Mouse (Mus musculus): Measurements from ENCODE around the gene Zpr1.

Zpr1 gene

DNA sequence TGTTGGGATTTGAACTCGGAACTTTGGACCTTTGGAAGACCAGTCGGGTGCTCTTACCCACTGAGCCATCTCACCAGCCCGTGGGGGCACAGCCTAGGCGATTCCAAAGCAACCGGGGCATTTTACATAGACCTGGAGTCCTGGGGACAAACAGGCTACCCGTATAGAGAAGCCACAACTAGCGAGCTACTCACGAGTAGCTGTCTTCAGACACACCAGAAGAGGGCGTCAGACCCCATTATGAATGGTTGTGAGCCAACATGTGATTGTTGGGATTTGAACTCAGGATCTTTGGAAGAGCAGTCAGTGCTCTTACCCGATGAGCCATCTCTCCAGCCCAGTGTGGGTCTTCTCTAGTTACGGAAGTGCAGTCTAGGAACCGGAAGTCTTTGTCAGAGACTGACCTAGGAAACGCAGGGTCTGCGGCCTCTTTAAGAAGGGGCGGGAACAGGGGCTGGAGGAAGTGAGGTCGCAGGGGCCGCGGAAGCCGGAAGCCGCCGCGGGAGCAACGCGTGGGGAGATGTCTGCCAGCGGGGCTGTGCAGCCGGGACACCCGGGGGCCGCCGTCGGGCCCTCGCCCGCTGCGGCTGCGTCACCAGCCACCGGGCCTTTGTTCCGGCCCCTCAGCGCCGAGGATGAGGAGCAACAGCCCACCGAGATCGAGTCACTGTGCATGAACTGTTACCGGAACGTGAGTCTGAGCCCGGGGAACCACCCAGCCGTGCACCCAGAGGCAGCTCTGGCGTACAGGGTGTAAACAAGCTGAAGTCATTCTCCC, at the start of gene Zpr1:
TSS of gene Zpr1 (plus strand) at position 388 of the 778 bp plus-strand sequence.
- DNase-seq (ENCODE audit: low spot score), result peak; percentile 90

DNA sequence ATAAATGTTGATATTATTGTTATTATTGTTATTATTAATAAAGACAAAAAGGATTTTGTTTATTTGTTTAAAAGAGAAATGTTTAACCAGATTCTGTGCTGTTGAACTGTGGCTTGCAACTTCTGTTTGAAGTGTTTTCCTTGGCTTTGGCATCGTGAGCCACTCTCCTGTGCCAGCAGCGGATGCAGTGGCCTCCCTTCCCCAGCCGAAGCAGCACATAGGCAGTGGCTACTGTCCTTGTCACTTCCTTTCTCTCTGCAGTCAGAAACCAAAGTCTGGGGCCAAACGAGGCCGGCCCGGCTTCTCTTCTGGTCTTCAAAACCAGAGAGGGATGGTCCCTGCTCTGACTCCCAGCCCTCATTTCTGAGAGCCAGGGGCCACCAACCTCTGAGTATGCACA, 49.8 kb upstream of the Zpr1 start:
- no peak for DNase-seq (ENCODE audit: low spot score)

DNA sequence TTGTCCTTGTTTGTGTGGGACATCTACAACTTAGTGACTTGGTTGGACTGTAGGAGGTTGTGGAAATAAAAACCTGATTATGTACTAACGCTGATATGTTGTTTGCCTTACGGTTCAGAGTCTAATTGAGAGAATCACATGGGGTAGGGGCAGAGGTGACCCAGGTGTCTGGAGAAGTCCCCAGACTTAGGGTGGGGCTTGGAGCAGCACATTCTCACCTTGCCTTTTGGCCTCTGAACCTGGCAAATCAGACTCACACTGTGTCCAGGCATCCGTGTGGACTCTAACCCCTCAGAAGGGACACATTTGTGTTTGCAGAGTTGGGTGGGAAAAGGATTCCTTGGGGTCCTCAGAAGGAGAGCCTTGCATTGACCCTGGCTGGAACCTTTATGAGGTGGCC, 48.8 kb upstream of the Zpr1 start:
- peak; percentile 85 for DNase-seq (ENCODE audit: low spot score)

DNA sequence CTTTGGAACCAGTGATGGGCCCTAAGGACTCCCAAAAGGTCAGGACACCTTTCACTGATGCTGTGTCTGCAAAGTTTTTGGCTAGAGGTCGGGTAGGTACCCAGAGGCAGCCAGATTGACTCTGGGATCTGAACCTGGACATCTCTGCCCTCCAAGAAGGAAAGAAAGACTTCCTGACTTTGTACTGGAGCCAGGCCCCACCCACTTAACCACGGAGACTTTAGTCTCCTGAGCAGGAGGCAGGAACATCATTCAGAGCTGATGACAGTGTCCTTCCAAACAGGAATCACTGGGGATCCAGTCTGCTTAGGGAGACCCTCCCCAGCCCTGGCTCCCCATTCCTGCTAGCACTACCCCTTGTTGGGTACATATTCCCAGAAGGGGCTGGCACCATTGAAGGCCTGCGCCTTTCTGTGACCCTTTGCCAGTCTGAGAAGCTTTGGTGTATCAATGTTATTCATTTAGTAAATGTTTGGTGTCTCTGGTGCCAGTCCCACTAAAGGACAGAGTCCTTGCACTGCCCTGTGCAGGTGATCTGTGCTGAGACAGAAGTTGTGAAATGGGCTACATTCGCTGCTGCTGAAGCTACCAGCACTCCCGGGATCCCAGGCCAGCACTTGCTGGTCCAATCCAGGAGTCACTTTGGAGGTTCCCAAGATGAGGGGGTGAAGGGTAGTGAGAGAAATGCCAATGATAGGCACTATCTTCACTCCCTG, 47.8 kb upstream of the Zpr1 start:
- no peak for DNase-seq (ENCODE audit: low spot score)

DNA sequence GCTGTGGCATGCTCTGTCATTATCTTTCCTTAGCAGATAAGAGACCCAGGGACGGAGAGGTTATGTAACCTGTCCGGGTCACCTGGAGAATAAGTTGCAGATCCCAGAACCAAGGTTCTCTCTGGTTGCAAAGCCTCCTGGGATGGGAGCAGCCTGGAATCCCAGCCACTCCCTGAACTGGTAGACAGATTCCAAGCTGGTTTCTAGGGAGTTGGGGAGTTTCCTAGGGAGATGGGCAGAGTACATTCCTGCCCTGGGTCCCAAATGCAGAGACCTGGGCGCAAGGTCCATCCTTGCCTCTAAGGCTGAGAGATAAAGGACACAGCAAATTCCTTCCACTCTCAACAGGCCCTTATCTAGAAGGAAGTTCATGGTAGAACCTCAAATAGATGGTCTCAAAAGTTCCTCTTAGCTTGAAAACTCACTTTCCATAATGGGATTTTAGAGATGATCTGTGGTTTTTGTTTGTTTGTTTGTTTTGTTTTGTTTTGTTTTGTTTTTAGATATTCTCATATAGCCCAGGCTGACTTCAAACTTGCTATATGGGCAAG, 45.7 kb upstream of the Zpr1 start:
- peak; percentile 68 for DNase-seq (ENCODE audit: low spot score)

DNA sequence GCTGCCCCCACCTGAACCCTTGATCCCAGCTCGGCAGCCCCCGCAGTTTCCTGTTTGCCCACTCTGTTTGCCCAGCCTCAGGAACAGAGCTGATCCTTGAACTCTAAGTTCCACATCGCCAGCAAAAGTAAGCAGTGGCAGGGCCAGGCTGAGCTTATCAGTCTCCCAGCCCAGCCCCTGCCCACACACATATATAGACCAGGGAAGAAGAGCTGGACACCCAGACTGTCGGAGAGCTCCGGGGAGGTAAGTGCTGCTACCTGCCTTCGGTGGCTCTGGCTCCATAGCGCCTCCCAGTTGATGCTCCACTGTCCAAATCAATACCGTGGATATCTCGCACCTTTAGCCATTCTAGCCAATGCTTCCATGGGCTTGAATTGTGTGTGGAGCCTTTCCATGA, 44.4 kb upstream of the Zpr1 start, which contains the start of gene Apoa1:
TSS of gene Apoa1 (plus strand) at position 90 of the 400 bp plus-strand sequence.
- peak; percentile 88 for DNase-seq (ENCODE audit: low spot score)

DNA sequence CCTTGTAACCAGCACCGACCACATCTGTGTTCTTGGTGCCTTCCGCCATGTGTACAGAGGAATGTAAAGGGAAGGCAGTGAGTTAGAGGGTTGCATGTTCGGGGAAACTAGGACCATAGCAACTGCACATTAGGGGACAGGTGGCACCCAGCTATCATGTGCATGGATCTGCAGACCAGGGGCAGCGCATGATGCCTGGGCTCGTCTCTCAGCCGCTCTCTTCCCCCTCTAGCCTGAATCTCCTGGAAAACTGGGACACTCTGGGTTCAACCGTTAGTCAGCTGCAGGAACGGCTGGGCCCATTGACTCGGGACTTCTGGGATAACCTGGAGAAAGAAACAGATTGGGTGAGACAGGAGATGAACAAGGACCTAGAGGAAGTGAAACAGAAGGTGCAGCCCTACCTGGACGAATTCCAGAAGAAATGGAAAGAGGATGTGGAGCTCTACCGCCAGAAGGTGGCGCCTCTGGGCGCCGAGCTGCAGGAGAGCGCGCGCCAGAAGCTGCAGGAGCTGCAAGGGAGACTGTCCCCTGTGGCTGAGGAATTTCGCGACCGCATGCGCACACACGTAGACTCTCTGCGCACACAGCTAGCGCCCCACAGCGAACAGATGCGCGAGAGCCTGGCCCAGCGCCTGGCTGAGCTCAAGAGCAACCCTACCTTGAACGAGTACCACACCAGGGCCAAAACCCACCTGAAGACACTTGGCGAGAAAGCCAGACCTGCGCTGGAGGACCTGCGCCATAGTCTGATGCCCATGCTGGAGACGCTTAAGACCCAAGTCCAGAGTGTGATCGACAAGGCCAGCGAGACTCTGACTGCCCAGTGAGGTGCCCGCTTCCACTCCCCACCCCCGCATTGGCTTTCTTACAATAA, 43.1 kb upstream of the Zpr1 start:
- peak; percentile 81 for DNase-seq (ENCODE audit: low spot score)

DNA sequence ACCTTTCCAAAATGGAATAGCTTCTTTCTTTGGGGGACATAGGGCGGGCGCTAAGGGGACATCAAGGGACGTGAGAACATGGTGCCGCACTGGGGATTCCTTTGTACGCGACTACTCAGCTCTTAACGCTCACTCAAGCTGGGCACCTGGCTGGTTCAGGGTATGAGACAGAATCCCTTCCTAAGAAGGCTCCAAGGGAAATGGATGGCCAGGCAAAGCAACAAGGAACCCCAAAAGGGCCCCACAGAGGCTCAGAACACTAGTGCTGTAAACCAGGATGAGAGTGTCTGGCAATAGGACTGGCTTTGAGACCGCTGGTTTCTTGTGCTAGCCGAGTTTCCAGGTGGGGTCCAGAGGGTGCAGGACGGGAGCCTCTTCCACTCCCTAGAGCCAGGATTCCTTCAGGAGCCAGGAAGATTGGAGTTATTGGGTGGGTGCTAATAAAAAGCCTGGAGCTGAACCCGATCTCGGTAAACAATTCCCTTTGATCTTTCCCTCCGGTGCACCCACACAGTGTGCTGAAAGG, 42.4 kb upstream of the Zpr1 start:
- no peak for DNase-seq (ENCODE audit: low spot score)

DNA sequence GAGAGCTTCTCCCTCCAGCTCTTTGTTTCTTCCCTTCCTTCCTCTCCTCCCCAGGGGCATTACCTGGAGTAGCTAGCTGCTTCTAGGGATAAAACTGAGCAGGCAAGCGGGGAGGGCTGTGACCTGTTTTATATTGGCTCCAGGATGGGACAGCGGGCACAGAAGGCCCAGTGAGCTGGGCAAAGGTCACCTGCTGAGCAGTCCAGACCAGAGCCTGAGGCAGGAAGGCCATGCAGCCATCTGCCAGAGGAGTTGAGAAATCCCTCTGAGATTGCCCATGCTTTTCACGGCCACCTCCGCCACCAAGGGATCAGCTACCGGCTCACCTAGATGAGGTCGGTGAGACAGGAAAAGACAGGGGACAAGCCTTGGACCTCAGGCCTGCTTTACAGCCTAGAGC, 37.7 kb upstream of the Zpr1 start:
- no peak for DNase-seq (ENCODE audit: low spot score)

DNA sequence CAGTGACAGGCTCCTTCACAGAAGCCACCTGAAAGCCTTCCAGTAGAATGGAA, 37.4 kb upstream of the Zpr1 start, which contains the start of gene Apoc3:
TSS of gene Apoc3 (minus strand) at position 41 of the 53 bp plus-strand sequence.
- no peak for DNase-seq (ENCODE audit: low spot score)

DNA sequence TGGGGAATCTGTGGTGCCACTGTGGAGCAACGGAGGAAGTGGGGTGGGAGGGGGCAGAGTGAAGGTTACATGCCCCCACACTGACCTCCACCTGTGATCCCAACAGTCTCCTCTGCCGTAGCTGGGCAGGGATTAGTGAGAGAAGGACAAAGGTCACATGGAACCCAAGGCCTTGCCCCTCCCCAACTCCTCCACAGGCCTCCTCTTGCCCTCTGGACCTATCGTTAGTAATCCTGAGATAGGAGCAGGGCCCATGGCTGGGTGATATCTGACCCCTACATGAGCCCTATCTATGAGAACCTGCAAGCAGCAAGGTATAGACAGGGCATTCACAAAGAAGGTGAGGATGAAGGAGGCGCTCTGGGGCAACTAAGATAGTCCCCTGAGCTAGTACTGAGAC, 37.2 kb upstream of the Zpr1 start:
- DNase-seq (ENCODE audit: low spot score), result peak; percentile 83

DNA sequence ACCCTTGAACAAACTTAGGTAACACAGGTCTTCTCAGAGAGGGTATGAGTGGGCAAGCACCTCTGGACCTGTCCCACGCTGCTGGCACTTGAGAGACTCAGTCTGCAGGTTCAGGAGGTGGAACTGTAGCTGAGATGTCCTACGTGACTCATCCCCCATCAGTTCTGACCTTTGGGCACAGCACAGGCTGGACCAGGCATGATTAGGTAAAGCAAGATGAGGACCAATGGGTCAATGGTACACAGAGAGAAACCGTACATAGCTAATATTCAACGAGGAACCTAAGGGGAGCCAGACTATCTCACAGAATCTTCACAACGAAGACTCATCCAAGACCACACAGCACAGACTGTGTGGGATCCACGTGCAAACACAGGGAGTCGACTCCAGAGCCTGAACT, 34.0 kb upstream of the Zpr1 start:
- DNase-seq (ENCODE audit: low spot score), result peak; percentile 70

DNA sequence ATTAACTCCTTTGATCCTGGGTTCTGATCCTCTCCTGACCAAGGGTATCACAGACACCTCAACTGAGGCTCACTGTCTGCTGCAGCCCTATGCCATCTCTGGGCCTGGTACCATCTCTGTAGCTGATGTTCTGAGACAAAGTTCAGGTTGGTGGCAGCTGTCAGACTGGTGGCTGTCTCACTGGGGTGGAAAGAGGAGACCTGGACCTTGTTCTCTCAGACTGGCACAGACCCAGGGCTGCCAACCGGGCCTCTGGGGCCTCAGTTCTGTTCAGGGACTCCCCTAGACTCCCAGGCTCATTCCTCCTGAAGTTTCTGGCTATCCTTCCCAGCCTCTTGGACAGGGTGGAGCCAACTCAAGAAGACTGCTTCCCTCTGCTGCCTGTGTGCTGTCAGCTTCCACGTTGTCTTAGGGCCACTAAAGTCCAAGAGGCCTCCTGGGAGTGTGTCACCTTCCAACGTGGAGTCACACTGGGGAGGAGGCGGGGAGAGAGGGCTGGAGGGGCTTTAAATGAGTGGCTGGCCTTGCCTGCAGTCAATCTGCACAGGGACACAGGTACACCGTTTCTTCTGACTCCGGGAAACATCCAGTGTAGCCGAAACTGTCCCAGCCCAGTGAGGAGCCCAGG, 32.2 kb upstream of the Zpr1 start, which contains the start of gene Apoa4:
TSS of gene Apoa4 (plus strand) at position 171 of the 628 bp plus-strand sequence.
- DNase-seq (ENCODE audit: low spot score), result peak; percentile 86

DNA sequence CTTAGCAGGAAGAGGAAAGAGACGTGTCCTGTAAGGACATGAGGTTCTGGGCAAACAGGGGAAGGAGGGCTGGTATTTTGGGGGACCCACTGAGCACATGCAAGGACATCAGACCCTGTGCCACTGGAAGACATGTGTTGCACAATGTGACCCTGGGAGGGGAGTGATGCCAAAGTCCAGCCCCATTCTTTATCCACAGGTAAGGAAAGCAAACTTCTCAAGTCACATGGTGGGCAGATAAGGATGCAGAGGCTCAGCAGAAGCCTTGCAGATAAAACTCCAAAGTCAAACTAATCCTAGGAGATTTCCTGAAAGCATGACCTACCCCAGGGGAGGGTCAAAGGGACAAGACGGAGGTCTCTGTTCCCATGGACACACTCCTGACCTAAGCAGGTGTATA, 31.0 kb upstream of the Zpr1 start:
- peak; percentile 87 for DNase-seq (ENCODE audit: low spot score)

DNA sequence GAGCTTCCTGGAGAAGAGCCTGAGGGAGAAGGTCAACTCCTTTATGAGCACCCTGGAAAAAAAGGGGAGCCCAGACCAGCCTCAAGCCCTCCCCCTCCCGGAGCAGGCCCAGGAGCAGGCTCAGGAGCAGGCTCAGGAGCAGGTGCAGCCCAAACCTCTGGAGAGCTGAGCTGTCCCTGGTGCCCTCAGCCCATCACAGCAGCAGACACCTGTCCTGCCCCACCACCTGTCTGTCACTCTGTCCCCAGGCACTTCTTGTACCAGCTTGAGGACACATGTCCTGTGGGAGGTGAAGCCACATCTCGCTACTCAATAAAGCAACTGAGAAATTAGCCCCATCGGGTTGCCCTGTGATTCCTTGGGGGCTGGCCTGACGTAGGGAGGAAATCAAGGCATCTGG, 29.7 kb upstream of the Zpr1 start:
- no peak for DNase-seq (ENCODE audit: low spot score)

DNA sequence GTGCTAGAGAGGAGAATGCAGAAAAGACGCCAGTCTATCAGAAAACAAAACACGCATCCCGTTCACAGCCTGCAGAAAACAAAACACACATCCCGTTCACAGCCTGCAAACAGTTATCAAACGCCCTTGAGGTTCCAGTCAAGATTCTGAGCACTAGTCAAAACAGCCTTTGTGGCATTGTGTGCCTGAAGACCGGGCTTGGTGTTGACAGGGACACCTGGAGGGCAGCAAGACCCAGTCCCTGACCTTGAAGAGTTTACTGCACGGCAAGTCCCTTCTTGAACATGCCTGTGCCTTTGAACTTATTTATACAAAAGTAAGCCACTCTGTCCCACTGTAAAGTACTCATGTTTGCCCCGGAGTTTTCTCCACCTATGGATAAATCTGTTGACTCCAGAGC, 29.3 kb upstream of the Zpr1 start:
- no peak for DNase-seq (ENCODE audit: low spot score)

DNA sequence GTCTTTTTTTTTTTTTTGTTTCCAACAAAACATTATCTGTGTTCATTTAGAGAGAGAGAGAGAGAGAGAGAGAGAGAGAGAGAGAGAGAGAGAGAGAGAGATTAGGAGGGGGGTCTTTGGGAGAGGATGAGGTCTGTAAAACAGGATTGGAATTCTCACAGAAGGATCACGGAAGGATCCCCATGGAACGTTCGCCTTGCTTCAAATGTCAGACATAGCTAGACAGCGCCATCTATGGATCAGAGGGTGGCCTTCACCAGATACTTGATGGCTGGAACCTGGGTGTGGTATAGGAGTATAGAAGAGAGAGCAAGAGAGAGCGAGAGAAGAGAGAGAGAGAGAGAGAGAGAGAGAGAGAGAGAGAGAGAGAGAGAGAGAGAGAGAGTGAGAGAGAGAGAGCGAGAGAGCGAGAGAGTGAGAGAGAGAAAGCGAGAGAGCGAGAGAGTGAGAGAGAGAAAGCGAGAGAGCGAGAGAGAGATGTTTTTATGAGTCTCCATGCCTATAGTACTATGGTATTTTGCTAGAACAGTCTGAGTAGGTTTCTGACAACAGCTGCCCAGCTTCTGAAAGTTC, 26.0 kb upstream of the Zpr1 start:
- DNase-seq (ENCODE audit: low spot score), result peak; percentile 77

DNA sequence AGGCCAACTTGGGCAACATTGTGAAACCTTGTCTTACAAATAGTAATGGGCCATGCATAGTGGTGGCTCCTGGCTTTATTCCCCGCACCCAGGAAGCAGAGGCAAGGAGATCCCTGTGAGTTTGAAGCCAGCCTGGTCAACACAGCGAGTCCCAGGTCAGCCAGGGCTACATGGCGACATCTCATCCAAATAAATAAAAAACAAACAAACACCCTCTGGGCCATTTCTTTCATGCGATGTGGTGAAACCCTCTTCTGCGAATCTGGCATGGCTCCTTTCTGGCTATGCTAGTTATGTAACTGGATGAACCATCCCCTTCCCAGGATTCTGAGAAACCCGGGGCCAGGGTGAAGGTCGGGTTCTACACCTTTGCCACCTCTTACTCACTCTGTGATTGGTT, 16.7 kb upstream of the Zpr1 start:
- DNase-seq (ENCODE audit: low spot score), result no peak

DNA sequence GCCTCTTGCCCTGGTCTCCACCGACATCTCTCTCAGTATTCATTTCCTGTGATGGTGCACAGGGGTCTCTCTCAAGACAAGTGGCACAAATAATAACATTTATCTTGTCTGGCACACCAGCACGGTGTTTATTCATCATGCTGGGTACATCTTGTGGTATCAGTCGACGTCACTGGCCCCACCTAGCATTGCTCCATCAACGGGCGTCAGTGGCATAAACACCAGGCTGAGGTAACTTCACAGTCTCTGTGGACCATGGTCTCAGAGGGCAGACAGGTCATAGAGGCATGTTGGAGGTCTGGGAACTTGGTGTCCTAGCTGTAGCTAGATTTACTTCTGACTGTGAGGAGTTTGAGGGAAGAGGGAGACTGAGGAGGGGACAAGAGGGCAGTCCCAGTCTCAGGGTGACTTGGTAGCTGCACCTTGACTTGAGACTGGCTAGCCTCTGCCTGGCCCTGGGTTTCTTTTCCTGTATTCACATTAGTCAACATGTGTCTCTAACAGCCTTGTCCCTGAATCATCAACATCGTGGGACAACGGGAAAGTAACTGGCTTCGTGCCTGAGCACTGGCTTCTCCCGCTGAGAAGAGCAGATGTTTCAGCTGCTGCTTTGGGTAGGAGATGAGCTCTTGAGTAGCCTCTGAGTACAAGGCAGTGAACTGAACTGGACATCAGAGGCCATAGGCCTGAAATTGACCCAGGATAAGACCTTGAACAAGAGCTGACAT, 16.0 kb upstream of the Zpr1 start:
- DNase-seq (ENCODE audit: low spot score), result no peak

DNA sequence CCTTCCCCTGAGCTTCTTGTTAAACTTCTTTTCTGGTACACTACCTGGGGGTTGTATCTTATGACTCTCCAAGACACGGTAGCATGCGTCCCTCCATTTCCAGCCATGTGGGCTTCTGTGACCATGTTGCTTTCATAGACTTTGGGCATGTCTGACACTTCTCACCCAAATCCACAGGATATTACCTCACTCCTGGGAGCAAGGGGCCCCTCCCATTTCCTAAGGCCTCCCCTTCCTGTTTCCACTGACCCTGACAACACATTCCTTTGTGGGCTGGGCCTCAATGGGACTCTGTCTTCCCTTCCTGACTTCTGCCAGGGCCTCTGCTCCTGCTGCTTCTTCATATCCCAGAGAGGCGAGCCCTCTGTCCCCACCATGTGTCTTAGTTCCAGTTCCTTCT, 15.3 kb upstream of the Zpr1 start:
- DNase-seq (ENCODE audit: low spot score), result no peak

DNA sequence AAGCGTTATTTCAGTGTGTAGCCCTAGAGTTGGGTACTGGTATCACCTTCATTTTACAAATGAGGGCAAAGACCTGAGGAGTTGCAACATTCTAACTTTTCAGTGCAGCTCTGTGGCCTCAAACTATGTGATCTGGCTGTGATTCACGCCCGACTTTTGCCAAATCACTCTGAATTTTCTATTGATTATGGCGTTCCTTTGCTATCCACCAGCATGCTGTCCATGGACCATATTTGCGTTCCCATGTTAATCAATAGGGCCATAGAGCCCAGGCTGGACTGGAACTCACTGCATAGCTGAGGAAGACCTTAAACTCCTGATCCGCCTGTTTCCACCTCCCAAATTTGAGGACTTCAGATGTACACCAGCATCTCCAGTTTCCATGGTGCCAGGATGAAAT, 13.8 kb upstream of the Zpr1 start:
- no peak for DNase-seq (ENCODE audit: low spot score)

All from yolk sac, embryonic 10.5 days (tissue).